Mouse (Mus musculus): Measurements from ENCODE around the gene Rab25. TPM values are rescaled to one million over a fixed set of nuclear protein-coding genes. Genes with fewer than 3 reads are reported as not detected.

Rab25 gene
- polyA plus RNA-seq, 1 experiment from 2014 or later = not detected

MicroRNAs within 50 kb of the gene (microRNA counts, 519-probe panel; counts per million panel counts)
- microRNA mmu-miR-1905 = not detected

Small RNA genes within 50 kb of the gene (microRNA-seq; reads per million reads assigned to microRNA genes)
- not detected for gene Mir1905

Other genes with a start within 250 kb of the Rab25 start
- gene Glmp, start 223.3 kb downstream of the Rab25 start, polyA plus RNA-seq (2014; fragmentation: Nextera tagmentation; extraction: Ambion mirVana) = 56.6 and 64.3 TPM in 2 replicates
- gene Tmem79, start 212.2 kb downstream of the Rab25 start, polyA plus RNA-seq (2014; fragmentation: Nextera tagmentation; extraction: Ambion mirVana) = 1.2 and 1.7 TPM in 2 replicates
- 50.9 and 57.0 TPM in 2 replicates for gene Smg5, start 212.0 kb downstream of the Rab25 start, polyA plus RNA-seq (2014; fragmentation: Nextera tagmentation; extraction: Ambion mirVana)
- gene Paqr6, start 183.7 kb downstream of the Rab25 start, polyA plus RNA-seq (2014; fragmentation: Nextera tagmentation; extraction: Ambion mirVana) = 0.63 and 1.6 TPM in 2 replicates
- not detected in 2 replicates for gene Bglap3, start 175.6 kb downstream of the Rab25 start, polyA plus RNA-seq (2014; fragmentation: Nextera tagmentation; extraction: Ambion mirVana)
- not detected in 2 replicates for gene Bglap2, start 169.6 kb downstream of the Rab25 start, polyA plus RNA-seq (2014; fragmentation: Nextera tagmentation; extraction: Ambion mirVana)
- 0.66 TPM in 1 of 2 replicates, not detected in the other for gene Bglap, start 163.8 kb downstream of the Rab25 start, polyA plus RNA-seq (2014; fragmentation: Nextera tagmentation; extraction: Ambion mirVana)
- 24.9 and 28.3 TPM in 2 replicates for gene Pmf1, start 138.0 kb downstream of the Rab25 start, polyA plus RNA-seq (2014; fragmentation: Nextera tagmentation; extraction: Ambion mirVana)
- 34.1 and 38.0 TPM in 2 replicates for gene Slc25a44, start 123.2 kb downstream of the Rab25 start, polyA plus RNA-seq (2014; fragmentation: Nextera tagmentation; extraction: Ambion mirVana)
- gene Sema4a, start 87.1 kb downstream of the Rab25 start, polyA plus RNA-seq (2014; fragmentation: Nextera tagmentation; extraction: Ambion mirVana) = 28.8 and 32.1 TPM in 2 replicates
- gene Lmna, start 38.3 kb downstream of the Rab25 start, polyA plus RNA-seq (2014; fragmentation: Nextera tagmentation; extraction: Ambion mirVana) = 31.0 and 34.3 TPM in 2 replicates
- 50.8 and 51.8 TPM in 2 replicates for gene Mex3a, start 15.9 kb downstream of the Rab25 start, polyA plus RNA-seq (2014; fragmentation: Nextera tagmentation; extraction: Ambion mirVana)
- 93.4 and 154 TPM in 2 replicates for gene Lamtor2, start 4.8 kb upstream of the Rab25 start, polyA plus RNA-seq (2014; fragmentation: Nextera tagmentation; extraction: Ambion mirVana)
- gene Ubqln4, start 5.5 kb upstream of the Rab25 start, polyA plus RNA-seq (2014; fragmentation: Nextera tagmentation; extraction: Ambion mirVana) = 42.4 and 47.8 TPM in 2 replicates
- gene Ssr2, start 27.6 kb upstream of the Rab25 start, polyA plus RNA-seq (2014; fragmentation: Nextera tagmentation; extraction: Ambion mirVana) = 110 and 114 TPM in 2 replicates
- 122 and 134 TPM in 2 replicates for gene Arhgef2, start 57.7 kb upstream of the Rab25 start, polyA plus RNA-seq (2014; fragmentation: Nextera tagmentation; extraction: Ambion mirVana)
- gene Rxfp4, start 104.8 kb upstream of the Rab25 start, polyA plus RNA-seq (2014; fragmentation: Nextera tagmentation; extraction: Ambion mirVana) = not detected in 2 replicates
- 68.2 and 91.0 TPM in 2 replicates for gene Khdc4, start 137.5 kb upstream of the Rab25 start, polyA plus RNA-seq (2014; fragmentation: Nextera tagmentation; extraction: Ambion mirVana)
- gene Rit1, start 168.5 kb upstream of the Rab25 start, polyA plus RNA-seq (2014; fragmentation: Nextera tagmentation; extraction: Ambion mirVana) = 56.5 and 57.4 TPM in 2 replicates
- gene Syt11, start 226.9 kb upstream of the Rab25 start, polyA plus RNA-seq (2014; fragmentation: Nextera tagmentation; extraction: Ambion mirVana) = 169 and 199 TPM in 2 replicates